Mouse (Mus musculus): ENCODE measurements around the gene H2-DMb1.
A peak's percentile ranks its signal among the peaks of the same experiment; 100 is the strongest.

The H2-DMb1 gene

DNA sequence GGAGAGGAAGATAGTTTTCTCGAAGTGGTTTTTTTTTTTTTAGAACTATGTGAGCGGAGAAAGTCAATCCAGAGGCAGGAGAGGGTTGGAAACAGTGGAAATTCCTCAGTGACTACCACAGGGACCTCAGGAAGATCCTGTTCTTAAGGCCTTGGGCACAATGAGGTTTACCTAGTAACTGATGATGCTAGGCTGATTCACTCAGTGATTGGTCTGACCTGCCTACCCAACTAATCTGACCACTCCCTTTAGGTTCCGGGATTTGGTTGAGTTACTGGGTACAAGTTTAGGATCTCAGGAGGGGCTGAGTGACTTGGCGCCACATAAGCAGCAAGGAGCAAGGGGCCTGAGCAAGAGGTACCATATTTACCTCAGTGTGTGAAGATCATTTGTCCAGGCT, at the start of gene H2-DMb1:
Gene H2-DMb1 (plus strand): TSS at position 150 of the 400 bp plus-strand sequence.
- peak; percentile 43 to 45 for DNase-seq (ENCODE audit: low spot score in 2 of 2)

GRCm38 (mm10) chr17:34104804-34105203, 48.1 kb upstream of the H2-DMb1 start:
- no peak for DNase-seq (ENCODE audit: low spot score in 2 of 2)

GRCm38 (mm10) chr17:34106555-34106954, 46.3 kb upstream of the H2-DMb1 start:
- DNase-seq (ENCODE audit: low spot score in 2 of 2) = no peak

DNA sequence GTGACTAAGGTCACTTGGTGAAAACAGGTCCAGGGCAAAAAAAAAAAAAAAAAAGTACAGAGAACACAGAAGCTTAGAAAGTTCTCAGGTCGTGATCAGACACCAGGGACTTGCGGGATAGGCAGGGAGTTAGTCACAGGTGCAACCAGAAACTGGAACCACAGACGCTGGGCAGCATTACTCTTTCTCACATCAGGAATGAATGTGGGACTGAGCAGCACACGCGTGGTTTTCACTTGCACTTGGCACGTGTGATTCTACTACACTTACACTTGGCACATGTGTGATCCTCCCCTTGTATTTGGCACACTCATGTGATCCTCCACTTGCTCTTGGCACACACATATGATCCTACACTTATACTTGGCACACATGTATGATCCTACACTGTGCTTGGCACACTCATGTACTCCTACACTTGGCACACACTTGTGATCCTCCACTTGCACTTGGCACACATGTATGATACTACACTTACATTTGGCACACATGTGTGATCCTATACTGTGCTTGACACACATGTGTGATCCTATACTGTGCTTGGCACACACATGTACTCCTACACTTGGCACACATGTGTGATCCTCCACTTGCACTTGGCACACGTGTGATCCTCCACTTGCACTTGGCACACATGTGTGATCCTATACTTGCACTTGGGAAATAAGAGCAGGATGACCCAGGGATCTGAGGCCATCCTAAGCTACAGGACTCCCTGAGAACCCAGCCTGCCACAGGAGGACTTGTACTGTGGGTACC, 45.6 kb upstream of the H2-DMb1 start:
- DNase-seq (ENCODE audit: low spot score in 2 of 2) = no peak

GRCm38 (mm10) chr17:34108460-34108859, 44.4 kb upstream of the H2-DMb1 start:
- no peak for DNase-seq (ENCODE audit: low spot score in 2 of 2)

DNA sequence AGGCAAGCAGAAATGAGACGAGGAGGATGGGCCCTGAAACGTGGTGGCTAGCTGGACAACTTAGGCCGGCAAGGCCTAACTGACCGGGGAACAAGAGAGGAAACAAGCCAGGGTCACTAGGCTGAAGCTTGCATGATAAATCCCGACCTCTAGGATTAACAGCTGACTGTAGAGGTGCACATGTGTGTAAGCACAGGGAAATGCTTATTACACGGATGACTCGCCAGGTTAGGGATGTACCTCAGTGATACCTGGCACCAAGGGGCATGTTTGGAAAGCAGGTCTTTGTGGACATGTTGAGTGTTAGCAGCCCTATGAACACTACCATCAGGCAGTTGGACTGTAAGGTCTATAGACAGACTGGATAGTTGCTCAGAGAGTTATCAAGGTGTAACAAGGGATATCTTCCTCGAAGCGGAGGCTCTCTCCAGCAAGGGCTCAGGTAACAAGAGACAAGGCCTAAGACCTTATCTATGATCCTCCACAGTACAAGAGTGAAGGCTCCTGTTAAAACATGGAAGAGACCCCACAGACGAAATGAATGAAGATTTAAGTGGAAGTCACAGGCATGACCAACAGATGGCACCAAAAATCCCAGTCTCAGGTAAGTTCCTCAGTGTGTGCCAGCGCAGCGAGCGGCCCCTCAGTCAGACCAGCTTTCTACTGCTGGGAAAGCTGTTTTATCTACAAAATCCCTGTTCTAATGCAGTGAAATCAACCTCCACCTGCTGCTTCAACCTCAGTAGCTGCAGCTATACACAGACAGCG, 43.6 kb upstream of the H2-DMb1 start:
- no peak for DNase-seq (ENCODE audit: low spot score in 2 of 2)

- DNase-seq (ENCODE audit: low spot score in 2 of 2) = no peak
Observed at GRCm38 (mm10) chr17:34109806-34110195, 43.1 kb upstream of the H2-DMb1 start.

DNA sequence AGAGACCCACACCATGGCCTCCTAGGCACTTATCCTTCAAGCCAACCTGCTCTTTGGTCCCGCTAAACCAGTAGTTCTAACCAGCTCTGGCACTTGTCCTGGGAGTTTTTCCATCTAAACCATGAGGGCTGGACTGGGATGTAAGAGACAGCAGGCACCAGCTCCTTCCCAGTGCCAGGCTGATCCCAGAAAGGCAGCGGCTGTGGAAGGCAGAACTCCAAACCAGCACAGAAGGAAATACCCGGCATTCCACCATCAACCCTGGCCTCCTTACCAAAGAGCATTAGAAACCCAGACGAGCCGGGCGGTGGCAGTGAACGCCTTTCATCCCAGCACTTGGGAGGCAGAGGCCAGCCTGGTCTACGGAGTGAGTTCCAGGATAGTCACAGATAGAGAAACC, 42.6 kb upstream of the H2-DMb1 start:
- DNase-seq (ENCODE audit: low spot score in 2 of 2) = no peak

DNA sequence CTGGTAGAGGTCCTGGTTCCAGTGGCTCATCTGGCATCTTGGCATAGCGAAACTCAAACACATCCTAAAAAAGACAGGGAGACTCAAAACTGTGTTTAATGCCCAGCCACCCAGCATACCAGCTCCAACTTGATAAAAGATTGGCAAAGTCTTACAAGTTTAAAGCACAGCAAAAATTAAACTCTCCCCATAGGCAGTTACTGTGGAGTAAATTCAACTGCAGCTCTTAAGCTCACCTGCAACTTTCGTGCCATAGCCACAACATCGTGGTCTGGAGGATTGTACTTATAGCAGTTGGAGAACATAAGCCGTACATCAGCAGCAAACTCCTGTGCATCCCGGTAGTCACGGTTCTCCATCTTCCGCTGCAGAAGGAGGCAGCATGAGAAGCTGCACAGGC, 38.8 kb upstream of the H2-DMb1 start:
- DNase-seq (ENCODE audit: low spot score in 2 of 2) = no peak

- no peak for DNase-seq (ENCODE audit: low spot score in 2 of 2)
Observed at GRCm38 (mm10) chr17:34116736-34117370, 36.0 kb upstream of the H2-DMb1 start.

DNA sequence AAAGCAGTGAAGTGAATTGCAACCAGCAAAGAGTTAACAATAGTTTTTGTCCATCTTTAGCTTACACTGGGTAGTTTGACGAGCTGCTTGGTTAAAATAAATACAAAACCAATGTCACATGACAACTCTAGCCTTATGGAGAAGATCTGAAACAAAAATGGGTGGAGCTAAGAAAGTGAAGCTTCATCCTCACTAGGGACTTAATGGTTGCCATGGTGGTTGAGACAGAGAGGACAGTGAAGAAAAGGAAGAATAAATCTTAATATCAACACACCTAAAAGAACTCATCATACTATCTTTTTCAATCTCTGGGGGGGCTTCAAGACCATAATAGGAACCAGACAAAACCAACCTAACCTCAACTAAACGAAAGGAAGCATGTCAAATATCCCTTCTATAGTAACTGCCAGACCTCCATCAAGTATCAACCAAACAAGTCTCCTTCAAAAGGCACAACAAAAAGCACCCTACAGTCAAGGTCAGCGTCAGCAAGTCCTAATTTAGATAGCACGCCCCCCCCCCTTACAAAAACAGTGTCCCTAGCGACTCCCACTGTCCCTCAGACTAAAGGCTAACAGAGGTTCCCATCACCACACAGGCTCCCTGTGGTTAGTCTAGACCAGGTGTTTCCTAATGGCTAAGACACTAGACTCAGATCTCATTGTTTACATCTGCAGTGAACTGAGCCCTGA, 35.3 kb upstream of the H2-DMb1 start:
- no peak for DNase-seq (ENCODE audit: low spot score in 2 of 2)

GRCm38 (mm10) chr17:34118113-34118872, 34.6 kb upstream of the H2-DMb1 start:
- peak in 1 of 2 experiments; percentile 31 for DNase-seq (ENCODE audit: low spot score in 2 of 2)

- no peak for DNase-seq (ENCODE audit: low spot score in 2 of 2)
Observed at GRCm38 (mm10) chr17:34118873-34119248, 34.0 kb upstream of the H2-DMb1 start.

DNA sequence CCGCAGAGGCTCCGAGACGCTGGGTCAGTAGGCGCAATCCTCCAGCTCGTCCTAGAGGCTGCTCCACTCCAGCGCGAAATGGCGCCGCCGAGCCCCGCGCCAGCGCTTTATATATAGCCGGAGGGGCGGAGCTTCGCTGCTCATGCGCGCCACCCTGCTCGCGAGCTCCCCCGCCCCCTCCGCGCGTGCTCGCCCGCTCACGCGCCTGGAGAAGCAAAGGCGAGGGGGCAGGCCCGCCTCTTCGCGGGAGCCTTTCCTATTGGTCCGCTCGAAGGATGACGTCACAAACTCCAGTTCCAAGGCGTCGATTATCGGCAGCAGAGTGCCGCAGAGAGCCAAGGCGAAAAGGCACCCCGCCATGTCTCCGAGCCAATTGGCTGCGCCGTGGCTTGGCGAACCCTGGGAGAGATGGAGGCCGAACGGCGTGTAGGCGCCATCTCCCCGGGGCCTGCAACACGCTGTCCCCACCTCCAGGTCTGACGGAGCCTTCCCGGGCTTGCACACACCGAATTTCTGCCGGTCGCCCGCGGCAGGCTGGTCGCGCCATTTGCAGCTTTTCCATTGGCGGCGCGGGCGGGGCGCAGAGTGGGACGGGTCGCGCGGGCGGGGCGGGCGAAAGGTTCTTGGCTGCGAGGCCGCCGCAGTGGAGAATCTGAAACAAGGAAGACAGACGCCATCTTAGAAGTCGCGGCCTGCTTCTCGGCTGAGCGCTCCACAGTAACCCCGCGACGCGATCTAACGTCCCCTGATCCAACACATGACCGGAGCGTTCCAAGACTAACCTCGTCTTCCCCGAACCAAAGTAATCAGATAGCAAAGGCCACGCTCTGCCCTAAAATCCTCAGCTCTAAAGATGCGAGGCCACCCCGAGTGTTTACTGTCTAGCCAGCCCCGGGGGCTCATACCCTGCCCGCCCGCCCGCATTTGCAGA, 33.4 kb upstream of the H2-DMb1 start, which contains the start of gene H2-DMa:
Gene H2-DMa (plus strand): TSS at position 293 of the 931 bp plus-strand sequence.
- DNase-seq (ENCODE audit: low spot score in 2 of 2) = peak; percentile 97 to 98

DNA sequence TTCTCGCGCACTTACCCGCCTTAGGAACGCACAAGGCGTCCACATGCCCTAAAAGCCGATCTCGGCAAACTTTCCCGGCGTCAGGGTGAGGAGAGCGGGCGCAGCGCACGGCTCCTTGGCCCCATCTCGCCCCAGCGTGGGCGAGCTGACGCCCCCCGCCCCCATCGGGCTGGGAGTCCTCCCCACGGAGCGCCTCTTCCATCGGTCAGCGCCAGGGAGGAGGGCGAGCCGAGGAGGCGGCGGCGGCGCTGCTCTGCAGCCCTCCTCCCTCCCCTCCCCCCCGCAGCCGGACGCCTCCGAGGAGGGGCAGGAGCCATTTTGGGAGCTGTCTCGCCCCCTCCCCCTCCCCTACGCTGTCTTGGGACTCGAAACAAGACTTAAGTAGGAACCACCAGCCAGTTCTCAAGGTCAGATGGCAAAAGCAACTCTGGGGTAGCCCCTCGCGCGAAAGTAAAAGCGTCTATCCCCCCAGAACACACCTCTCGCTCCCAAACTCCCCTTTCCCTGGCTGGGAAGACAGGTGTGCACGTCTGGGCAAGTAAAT, 32.6 kb upstream of the H2-DMb1 start:
- DNase-seq (ENCODE audit: low spot score in 2 of 2) = peak; percentile 75 to 90

- no peak for DNase-seq (ENCODE audit: low spot score in 2 of 2)
Observed at GRCm38 (mm10) chr17:34120814-34121171, 32.1 kb upstream of the H2-DMb1 start.

GRCm38 (mm10) chr17:34121172-34121878, 31.5 kb upstream of the H2-DMb1 start:
- peak; percentile 84 to 89 for DNase-seq (ENCODE audit: low spot score in 2 of 2)

DNA sequence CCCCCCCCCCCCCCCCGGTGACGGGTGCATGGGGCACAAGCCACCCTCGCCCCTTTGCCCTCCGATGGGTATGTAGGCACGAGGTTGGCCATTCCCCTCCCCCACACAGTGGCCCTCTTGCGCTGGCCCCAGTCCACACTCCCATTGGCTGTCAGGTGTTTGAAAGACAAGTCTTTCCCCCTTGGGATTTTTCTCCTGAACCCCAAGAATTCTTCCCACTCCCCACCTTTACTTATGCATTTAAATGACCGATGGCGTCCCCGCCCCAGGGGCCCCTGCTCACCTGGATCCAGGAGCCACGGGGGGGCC, 31.0 kb upstream of the H2-DMb1 start:
- DNase-seq (ENCODE audit: low spot score in 2 of 2) = peak in 1 of 2 experiments; percentile 66
